Mouse (Mus musculus): Measurements from ENCODE around the gene Ooep.
"Not testable (repeated sequence)": the region's sequence is repeated elsewhere in the genome, so short reads cannot be mapped to it uniquely, and the experiment has no call there.

The Ooep gene

DNA sequence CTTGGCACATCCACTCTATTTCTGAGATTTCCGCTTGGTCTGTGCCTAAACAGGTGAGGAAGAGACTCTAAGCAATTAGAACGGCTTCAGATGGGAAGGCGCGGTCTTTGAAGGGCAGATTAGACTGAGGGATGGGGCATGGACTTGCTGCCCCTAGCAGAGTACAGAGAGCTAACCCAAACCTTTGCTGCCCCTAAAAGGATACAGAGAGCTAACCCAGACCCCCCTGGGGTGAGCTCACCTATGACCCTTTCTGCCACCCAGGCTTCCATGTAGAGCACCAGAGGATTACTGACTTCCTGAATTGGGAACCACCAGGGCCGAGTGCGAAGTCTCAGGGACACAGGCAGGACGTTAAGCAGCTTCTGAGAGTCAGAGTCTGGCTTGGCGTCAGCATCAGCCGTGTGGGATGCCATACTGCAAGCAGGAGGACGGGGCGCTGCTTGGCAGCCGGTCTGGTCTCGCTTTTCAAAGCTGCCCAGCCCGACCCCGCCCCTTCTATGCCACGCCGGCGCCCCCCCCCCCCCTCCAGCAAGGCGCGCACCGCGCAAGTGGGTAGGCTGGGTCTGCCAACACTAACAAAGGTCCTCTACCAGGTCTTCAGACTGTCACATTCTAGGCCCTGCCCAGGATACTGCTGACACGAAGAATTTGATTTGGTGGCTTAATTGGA lies at the start of gene Ooep:
Gene Ooep (minus strand): TSS at position 613 of the 673 bp plus-strand sequence.
- DNase-seq: no peak

DNA sequence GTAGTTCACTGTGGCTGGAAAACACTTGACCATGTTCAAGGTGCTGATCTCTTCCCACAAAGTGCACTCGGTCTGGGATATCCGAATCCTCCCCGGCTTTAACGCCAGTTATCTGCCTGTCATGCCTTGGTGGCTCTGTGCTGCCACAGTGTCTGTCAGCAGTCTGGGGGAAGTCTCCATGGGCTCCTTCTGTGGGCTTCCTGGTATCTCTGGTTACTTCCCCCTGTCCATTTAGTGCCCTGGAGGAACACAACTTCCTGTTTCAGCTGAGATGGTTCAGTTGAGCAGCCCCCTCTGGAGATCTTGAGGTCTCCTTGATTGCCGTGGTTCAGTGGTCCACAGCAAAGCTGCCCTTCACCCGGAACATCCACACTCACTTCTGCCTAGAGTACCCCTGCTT lies 49.7 kb upstream of the Ooep start:
- no peak for DNase-seq

DNA sequence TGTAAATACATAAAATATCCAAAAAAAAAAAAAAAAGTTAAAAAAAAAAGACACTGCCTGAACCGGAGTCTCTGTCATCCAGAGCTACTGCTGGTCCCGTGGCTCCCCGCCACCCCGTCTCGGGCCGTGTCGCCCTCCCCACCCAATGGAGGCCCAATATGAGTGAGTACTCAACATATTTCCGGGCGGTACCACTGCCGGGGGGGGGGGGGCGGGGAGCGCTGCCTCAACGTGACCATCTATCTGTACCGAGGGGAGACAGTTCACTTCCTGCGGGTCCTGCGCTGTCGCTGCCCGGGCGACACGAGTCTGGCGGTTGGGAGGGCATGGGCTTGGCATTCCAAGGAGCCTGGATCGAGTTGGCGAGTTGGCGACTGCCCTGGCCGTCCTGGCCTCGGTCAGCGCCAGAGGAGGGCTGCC lies 48.8 kb upstream of the Ooep start:
- DNase-seq: no peak

DNA sequence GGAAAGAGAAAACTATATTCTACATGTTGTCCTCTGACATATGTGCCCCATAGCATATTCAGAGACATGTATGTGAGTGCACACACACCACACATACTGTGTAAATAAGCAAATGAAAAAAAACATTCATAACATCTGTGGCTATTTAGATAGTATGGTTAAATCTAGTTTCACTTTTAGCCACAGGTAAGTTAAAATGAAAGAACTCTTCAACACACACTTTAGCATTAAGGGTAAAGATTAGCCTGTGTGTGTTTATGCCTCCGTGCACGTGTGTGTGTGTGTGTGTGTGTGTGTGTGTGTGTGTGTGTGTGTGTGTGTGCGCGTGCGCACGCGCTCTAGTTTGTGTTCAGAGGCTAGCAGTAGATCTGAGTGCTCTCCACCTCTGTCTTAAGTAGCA lies 23.1 kb upstream of the Ooep start:
- DNase-seq: no peak

DNA sequence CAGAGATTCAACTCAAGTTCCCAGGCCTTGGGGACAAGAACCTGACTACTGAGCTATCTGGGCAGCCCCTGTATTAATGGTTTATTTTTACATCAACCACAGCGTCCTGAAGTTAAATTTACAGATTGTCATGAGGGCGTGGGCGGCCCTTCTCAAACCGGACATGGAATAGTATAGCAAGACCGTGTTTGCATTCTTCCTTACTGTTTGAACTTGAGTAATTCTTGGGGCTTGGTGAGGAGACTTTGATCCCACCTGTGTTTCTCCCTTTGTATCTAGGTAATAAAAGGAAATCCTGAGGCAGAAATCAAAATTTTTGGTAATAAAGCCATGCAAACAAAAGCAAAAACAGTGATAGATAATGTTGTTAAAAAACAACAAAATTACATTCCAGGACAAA lies 22.0 kb upstream of the Ooep start:
- no peak for DNase-seq

DNA sequence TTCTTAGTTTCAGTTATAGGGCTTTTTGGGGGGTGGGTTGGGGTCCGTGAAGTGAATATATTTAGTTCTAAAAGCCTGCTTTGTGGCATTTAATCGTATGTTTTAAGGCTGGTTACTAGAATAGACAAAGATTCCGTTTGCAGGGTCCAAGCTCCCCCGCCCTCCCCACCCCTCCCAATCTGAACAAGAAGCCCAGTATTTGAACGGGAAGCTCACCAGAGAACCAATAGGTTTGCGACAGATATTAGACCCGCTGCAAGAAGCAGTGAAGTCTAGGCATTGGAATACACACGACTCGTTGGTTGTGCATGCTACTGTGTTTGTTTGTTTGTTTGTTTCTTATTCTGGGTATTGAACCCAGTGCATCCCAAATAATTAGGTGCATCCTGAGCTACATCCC lies 18.0 kb upstream of the Ooep start:
- DNase-seq: no peak

DNA sequence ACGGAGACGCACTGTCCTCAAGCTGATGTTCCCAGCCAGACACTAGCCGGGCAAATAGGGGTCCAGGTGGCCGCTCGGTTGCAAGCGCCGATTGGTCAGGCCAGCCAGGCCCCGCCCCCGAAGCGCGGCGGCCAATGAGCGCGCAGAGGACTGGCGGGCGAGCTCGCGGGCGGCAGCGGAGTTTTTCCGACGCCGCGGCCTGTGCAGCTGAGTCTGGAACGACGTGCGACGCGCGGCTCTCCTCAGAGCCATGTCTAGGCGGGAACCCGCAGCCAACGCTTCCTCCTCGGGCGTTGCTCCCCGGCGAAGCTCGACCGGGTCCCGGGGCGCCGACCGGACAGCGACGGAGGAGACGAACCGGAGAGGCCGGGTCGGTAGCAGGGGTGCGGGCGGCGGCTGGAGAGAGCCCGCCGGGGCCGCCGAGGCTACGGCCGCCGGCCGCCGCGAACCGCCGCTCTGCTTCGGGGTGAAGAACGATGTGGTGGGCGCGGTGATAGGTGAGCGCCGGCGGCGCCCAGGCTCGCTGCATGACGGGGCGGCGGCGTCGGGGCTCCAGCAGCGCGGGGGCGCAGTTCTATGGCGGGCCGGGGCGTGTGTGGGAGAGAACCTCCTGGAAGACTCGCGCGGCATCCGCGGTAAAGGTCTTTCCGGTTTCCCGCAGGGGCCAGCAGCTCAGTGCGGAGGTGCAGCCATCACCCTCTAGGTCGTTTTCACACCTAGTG lies 17.3 kb upstream of the Ooep start, which contains the start of gene Ddx43:
Gene Ddx43 (plus strand): TSS at position 148 of the 722 bp plus-strand sequence.
- DNase-seq: peak; percentile 1 to 3

DNA sequence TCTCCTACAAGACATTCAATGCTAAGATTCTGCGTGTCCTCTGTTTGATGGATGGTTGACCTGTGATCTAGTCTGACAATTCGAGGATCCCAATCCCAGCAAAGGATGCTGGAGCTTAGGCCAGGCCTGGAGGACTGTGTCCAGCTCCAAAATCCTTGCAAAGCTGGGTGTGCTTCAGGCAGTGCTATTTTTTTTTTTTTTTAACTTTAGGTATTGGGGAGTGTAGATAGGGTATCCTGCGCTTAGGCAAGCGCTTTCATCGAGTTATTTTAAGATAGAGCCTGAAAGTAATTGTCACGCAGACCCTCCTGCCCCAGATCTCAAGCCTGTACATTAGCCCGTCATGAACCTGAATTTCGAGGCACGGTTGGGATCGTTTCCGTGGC lies 16.7 kb upstream of the Ooep start:
- DNase-seq: no peak

DNA sequence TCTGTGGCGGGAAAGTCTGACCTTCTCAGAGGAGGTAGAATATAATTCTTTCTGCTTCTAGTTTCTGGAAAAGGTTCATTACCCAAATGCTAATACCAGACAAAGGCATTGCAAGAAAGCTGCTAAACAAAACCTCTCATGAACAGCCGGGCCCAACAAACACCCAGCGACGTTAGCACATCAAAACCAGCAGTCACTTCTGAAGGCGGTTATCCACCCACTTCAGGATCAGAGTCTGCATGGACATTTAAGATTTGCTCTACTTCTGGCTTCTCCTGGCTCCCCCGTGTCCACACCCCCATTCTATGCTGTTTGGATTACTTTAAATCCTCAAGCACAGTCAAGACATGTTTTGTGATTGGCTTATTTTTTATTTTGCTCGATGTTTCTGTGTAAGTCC lies 16.1 kb upstream of the Ooep start:
- no peak for DNase-seq

DNA sequence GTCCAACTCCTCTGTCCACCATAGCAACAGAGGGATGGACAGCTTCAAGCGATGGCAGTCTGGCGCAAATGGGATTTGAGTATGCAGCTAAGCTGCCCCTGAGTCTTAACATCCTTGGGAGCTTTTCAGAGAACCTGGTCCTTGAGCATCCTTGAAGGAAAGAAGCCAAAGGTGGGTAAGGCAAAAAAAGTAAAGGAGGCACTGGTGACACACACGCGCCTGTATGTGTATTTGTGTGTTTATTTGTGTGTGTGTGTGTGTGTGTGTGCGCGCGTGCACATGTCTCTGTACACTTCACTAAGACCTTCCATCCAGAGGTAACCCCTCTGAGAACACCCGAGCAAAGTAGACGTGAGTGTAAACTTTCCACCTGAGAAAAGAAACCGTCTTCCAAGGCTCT lies 15.2 kb upstream of the Ooep start:
- no peak for DNase-seq

DNA sequence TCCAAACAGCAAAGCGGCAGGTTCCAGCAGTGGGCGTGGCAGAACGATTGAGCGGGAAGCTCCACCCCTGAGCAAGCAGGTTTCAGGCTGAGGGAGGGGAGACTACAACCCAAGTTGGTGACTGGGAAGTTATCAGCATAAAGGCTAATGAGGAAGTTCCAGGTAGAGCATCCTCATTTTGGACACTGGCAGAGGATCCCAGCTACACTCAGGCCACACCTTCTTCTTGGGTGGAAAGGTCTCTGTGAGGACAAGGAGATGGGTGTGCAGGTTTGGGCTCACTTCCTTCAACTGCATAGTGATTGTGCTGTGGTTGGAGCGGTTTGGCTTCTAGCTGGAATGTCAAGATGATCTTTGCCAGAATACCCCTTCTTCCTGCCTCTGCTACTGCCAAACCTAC lies 11.5 kb upstream of the Ooep start:
- no peak for DNase-seq

DNA sequence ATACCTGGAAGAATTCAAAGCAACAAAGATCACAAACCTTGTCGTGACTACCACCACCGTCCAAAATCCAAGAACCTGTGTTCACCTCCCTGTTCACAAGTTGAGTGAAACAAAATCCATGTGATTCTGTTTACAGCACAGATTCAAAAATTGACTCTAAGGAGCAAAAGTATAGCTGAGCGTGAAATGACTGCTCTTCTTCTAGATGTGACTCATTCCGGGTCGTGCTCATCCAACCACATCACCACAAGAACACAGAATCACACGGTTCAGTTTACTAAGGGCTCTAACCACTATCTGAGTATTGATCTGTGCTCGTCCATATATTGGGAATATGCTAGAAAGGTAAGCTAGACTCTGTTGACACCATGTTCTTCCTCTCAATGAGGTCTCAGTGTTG lies 8.4 kb upstream of the Ooep start:
- no peak for DNase-seq

DNA sequence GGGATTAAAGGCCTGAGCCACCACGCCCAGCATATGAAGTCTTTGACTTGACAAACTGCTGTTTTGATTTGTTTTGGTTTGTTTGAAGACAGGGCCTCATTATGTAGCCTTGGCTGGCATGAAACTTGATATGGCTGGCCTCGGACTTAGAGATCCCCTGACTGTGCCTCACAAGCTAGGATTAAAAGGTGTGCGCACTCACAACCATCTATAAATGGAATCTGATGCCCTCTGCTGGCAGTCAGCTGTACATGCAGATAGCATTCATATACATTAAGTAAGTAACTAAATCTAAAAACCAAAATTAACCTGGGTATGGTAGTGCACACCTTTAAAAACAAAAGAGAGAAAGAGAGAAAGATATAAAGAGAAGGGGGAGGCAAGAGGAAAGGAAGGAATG lies 7.4 kb upstream of the Ooep start:
- no peak for DNase-seq

DNA sequence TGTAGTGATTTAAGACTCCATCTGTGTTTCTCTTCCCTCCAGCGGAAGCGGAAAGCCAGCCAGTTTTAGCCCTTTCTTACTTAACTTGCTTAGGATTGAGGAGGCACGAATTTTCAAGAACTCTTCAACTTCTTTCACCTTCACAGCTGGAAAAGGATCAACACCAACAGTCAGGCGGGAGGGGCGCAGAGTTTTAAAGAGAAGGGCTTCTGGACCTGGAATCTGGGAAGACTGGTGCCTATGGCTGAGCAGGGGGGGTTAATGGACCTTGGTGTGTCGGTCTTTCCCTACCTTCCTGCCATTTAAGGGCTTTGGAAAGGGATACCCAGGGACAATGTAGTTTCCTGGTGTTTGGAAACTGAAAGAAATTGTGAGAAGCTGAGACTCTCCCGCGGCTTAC lies 979 bp downstream of the Ooep start:
- no peak for DNase-seq

DNA sequence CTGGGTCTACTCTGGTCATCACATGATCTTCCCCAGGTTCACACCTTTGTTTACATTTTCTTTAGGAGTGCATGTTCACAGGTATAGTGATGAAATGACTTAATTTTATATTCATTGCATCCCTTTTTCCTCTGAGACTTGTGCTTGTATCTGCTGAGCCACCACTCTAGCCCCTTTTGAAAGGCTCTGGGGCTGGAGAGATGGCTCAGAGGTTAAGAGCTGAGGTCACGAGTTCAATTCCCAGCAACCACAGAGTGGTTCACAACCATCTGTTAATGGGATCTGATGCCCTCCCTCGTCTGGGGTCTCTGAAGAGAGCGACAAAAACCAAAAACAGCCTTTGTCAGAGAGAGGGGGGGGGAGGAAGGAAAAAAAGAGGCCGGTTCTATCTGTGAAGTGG lies 3.0 kb downstream of the Ooep start:
- DNase-seq: no peak

DNA sequence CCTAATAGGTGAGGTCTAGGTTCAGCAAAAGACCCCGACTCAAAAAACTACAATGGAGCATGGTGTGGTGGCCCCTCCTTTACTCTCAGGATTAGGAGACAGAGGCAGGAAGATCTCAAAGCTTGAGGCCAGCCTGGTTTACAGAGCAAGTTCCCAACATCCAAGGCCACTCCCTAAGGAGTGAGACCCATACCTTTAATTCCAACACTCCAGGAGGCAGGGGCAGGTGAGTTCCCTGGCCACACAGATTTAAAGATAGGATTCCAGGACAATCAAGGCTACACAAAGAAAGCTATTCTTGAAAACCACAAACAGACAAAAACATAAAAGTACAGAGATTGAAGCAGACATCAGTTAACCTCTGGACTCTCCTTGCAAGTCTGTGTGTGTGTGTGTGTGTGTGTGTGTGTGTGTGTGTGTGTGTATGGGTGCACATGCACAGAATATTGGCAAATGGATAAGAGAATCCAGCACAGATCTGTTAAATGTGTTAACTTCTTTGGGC lies 3.6 kb downstream of the Ooep start:
- no peak for DNase-seq

DNA sequence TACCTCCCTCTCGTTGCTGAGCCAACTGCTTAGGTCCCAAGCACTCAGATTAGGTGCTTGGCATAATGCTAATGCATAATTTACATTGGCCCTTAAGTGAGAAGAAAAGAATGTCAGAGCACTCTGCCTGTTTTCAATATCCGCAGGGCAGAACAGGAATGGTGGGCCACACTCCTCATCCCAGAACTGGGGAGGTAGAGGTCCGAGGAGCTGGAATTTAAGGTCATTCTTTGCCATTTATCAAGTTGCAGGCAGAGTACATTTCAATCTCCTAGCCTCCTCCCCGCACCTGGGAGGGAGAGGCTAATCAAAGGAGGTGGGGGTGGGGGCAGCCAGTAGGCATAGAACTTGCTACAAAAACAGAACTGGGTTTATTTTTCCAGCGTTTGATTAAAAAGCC lies 4.1 kb downstream of the Ooep start:
- no peak for DNase-seq

DNA sequence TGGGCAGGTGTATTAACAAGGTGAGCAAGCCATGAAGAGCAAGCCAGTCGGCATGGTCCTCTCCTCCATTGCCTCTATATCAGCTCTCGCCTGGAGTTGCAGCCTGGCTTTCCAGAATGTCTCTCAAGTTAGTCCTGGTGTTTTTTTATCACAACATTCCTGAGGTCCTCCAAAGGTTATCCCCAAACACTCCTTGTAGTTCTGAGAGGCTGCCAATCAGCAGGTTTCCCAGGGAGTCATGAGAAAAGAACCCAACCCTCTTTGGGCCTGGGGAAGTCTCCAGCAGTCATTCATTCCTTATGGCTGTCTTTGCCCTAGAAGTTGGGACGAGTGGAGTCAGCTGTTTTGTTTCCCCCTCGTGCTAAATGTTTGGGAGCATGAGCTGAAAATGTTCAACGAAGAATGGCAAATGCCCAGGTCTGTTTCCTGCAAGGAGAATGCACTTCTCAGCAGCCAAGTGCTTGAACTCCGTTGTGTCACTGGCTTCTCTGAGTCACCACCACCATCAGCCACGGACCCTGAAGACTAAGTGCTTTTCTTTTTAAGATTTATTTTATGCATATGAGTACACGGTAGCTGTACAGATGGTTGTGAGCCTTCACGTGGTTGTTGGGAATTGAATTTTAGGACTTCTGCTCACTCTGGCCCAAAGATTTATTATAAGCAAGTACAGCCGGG lies 5.6 kb downstream of the Ooep start:
- no peak for DNase-seq

DNA sequence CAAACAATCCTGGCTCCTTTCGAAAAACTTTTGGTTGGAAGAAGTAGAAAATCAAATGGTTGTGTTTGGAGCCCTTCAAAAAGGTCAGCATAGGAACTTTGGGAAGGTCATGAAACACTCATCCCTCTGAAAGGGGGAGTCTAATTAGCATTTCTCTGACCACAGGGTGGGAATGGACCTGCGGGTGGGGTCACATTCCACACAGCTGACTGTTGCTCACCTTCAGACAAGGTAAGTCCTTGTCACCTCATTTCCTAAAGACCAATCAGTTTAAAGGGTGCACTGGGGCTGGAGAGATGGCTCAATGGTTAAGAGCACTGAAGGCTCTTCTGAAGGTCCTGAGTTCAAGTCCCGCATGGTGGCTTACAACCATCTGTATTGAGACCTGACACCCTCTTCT lies 7.1 kb downstream of the Ooep start:
- DNase-seq: no peak

DNA sequence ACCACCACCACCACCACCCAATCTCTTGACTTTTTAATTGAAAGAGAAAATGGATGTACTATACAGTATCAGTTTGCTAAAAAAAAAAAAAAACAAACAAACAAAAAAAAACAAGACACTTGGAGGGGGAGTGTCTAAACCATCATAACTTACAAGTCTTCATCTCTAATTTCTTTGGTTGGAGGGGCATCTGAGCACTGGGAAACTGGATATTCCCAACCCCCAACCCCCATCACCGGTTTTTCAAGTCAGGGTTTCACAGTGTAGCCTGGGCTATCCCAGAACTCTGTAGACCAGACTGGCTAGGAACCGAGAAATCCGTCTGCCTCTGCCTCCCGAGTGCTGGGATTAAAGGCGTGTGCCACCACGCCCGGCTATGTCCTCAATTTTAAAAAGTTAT lies 8.7 kb downstream of the Ooep start:
- no peak for DNase-seq

DNA sequence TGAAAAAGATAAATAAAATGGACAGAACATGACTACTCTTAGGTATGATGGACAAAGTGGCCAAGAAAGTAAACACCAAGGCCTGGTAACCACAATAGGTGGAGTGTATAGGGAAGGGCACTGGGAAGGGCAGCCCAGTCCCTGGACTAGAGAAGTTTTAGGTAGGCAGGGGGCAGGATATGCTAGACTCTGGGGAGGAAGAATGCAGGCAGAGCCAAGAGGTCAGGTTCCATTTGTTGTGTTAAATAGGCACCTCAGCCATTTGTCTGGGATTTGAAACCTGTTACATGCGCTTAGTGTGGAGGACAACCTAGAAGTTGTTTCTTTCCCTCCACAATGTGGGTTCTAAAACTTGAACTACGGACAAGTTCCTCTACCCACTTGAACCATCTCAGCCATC lies 9.2 kb downstream of the Ooep start:
- no peak for DNase-seq

DNA sequence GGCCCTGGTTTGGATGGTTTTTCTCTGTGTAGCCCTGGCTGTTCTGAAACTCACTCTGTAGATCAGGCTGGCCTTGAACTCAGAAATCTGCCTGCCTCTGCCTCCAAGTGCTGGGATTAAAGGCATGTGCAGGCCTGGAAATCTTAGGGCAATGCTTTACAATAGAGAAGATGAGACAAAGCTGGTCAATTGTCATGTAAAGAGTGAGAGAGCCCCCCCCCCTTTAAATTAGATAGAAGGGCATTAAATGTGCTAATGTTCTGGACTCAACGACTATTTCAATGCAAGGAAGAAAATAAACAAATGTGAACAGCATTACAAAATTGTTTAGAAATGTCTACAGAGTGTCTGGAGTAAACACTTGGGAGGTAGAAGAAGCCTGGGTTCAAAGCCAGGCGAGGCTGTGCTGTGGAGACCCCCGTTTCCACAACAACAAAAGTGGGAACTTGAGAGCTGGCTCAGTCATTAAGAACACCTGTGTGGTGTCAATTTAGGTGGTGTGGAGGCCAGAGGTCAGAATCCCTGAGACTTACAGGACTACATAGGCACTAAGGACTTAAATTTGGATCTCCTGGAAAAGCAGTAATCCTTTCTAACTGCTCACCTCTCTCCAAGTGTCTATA lies 9.7 kb downstream of the Ooep start:
- DNase-seq: no peak

DNA sequence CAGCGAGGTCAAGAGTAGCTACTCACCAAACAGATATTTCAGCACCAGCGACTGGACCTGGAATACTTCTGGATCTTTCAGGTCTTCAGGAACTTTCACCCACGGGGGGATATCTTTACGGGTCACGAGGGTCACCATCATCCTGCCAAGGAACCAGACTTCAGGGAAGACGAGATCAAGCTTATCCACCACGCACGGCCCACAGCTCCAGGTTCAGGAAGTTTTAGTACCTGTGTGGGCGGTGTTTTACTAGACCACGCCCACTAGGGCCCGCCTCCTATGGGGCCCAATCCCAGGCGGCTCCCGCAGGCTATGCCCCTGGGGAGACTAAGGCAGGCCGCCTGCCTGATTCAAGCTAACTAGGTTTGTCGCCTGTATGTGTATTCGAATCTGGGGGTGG lies 10.6 kb downstream of the Ooep start, which contains the start of gene Dppa5a:
Gene Dppa5a (minus strand): TSS at position 219 of the 400 bp plus-strand sequence.
- not testable (repeated sequence) for DNase-seq
